Mouse (Mus musculus) ES-Bruce4 (cell line): ENCODE measurements around the gene Insl6. TPM values are rescaled to one million over a fixed set of nuclear protein-coding genes. Genes with fewer than 3 reads are reported as not detected.
A peak's percentile ranks its signal among the peaks of the same experiment; 100 is the strongest.

Experiments used
- H3K27ac ChIP-seq: 2 replicates; pipeline ENCODE4 v1.5.1; 2012; ENCODE audit warnings: low read length, inconsistent platforms; ENCODE audit not compliant: insufficient read depth
- H3K27me3 ChIP-seq: 2 replicates; pipeline ENCODE4 v1.6.1; 2012; ENCODE audit warnings: mild to moderate bottlenecking, low read length, inconsistent platforms; ENCODE audit not compliant: control insufficient read depth, poor library complexity, insufficient read depth, severe bottlenecking
- H3K36me3 ChIP-seq: 2 replicates; pipeline ENCODE4 v1.6.1; 2012; ENCODE audit warnings: inconsistent platforms, mild to moderate bottlenecking, low read length, moderate library complexity; ENCODE audit not compliant: control insufficient read depth, poor library complexity, insufficient read depth, severe bottlenecking
- H3K4me1 ChIP-seq: one replicate; pipeline ENCODE4 v1.8.1; 2011; ENCODE audit warnings: low read length; ENCODE audit not compliant: control insufficient read depth, insufficient read depth
- H3K4me3 ChIP-seq: 2 replicates; pipeline ENCODE4 v1.5.1; 2011; ENCODE audit warnings: low read depth, mild to moderate bottlenecking, low read length
- H3K9ac ChIP-seq: 2 replicates; pipeline ENCODE4 v1.6.1; 2012; ENCODE audit warnings: low read depth, mild to moderate bottlenecking, inconsistent platforms; ENCODE audit not compliant: poor library complexity, severe bottlenecking
- H3K9me3 ChIP-seq: replicated peaks from 2 replicates; pipeline ENCODE4 v1.6.1; 2012; ENCODE audit warnings: mild to moderate bottlenecking, low read length, inconsistent platforms; ENCODE audit not compliant: control insufficient read depth, poor library complexity, insufficient read depth, severe bottlenecking
- CTCF ChIP-seq: IDR thresholded peaks from one replicate; pipeline ENCODE4 v1.8.1; 2011; ENCODE audit warnings: low read depth, low read length
- EP300 ChIP-seq: IDR thresholded peaks from 2 replicates; pipeline ENCODE4 v1.6.1; 2011; ENCODE audit warnings: low read depth, low read length; ENCODE audit not compliant: insufficient read depth
- POLR2A ChIP-seq: IDR thresholded peaks from one replicate; pipeline ENCODE4 v1.8.1; 2011; ENCODE audit warnings: low read length; ENCODE audit not compliant: insufficient read depth
- polyA plus RNA-seq: library from polyadenylated mRNA; stranded (reverse); fragments of >200 nt; gene quantifications from 2 replicates; pipeline ENCODE4 v1.2.4, GENCODE M21; 2011; ENCODE audit warnings: low read depth; ENCODE audit not compliant: missing spikeins, insufficient read depth, insufficient read length

The Insl6 gene
- 7.7 and 12.2 TPM in 2 replicates for polyA plus RNA-seq

GRCm38 (mm10) chr19:29325053-29325851 is at the start of gene Insl6:
TSS of gene Insl6 (minus strand) at chr19:29325356.
- H3K9me3 ChIP-seq = no peaks in the 10 kb centered on the region
- no peak within 1 kb of the TSS for H3K27ac ChIP-seq
- TF ChIP-seq EP300 (no peak), CTCF (no peak), POLR2A (peak; percentile 64)
- H3K9ac ChIP-seq = peak within 1 kb of the TSS; percentile 61; the same call in 1 of the 2 replicates
- peak within 1 kb of the TSS; percentile 44 for H3K4me3 ChIP-seq
- H3K27me3 ChIP-seq = no peaks in the 10 kb centered on the region
- no peaks in the 10 kb centered on the region for H3K4me1 ChIP-seq
- no peaks in the 10 kb centered on the region for H3K36me3 ChIP-seq

- TF ChIP-seq EP300 = no peak
- TF ChIP-seq CTCF = no peak
- TF ChIP-seq POLR2A = no peak
- H3K4me1 ChIP-seq = no peaks in the 10 kb centered on the region
- no peak overlapping the region for H3K9ac ChIP-seq
- no peak overlapping the region for H3K4me3 ChIP-seq
- no peaks in the 10 kb centered on the region for H3K36me3 ChIP-seq
- no peaks in the 10 kb centered on the region for H3K9me3 ChIP-seq
- no peak overlapping the region for H3K27ac ChIP-seq
- no peaks in the 10 kb centered on the region; the same call in 1 of the 2 replicates for H3K27me3 ChIP-seq
Measured at GRCm38 (mm10) chr19:29374947-29375346, 49.8 kb upstream of the Insl6 start.

- H3K9ac ChIP-seq = no peak overlapping the region
- H3K9me3 ChIP-seq = no peaks in the 10 kb centered on the region
- no peak for TF ChIP-seq POLR2A
- no peak for TF ChIP-seq EP300
- no peak for TF ChIP-seq CTCF
- no peaks in the 10 kb centered on the region for H3K4me1 ChIP-seq
- H3K27me3 ChIP-seq = no peaks in the 10 kb centered on the region; the same call in 1 of the 2 replicates
- no peak overlapping the region for H3K27ac ChIP-seq
- H3K36me3 ChIP-seq = no peaks in the 10 kb centered on the region
- no peak overlapping the region for H3K4me3 ChIP-seq
Measured at GRCm38 (mm10) chr19:29373438-29373837, 48.3 kb upstream of the Insl6 start.

GRCm38 (mm10) chr19:29372621-29373020 is 47.5 kb upstream of the Insl6 start:
- no peaks in the 10 kb centered on the region for H3K9me3 ChIP-seq
- no peak overlapping the region for H3K27ac ChIP-seq
- H3K36me3 ChIP-seq = no peaks in the 10 kb centered on the region
- H3K4me1 ChIP-seq = no peaks in the 10 kb centered on the region
- no peak for TF ChIP-seq CTCF
- TF ChIP-seq POLR2A = no peak
- TF ChIP-seq EP300 = no peak
- H3K4me3 ChIP-seq = no peak overlapping the region
- no peak overlapping the region for H3K9ac ChIP-seq
- H3K27me3 ChIP-seq = no peaks in the 10 kb centered on the region; the same call in 1 of the 2 replicates

GRCm38 (mm10) chr19:29372138-29372537 is 47.0 kb upstream of the Insl6 start:
- H3K4me3 ChIP-seq = no peak overlapping the region
- no peaks in the 10 kb centered on the region; the same call in 1 of the 2 replicates for H3K27me3 ChIP-seq
- no peak overlapping the region for H3K9ac ChIP-seq
- H3K9me3 ChIP-seq = no peaks in the 10 kb centered on the region
- H3K36me3 ChIP-seq = no peaks in the 10 kb centered on the region
- no peak for TF ChIP-seq CTCF
- no peak for TF ChIP-seq POLR2A
- TF ChIP-seq EP300 = no peak
- H3K4me1 ChIP-seq = no peaks in the 10 kb centered on the region
- no peak overlapping the region for H3K27ac ChIP-seq

- H3K36me3 ChIP-seq = no peaks in the 10 kb centered on the region
- H3K9ac ChIP-seq = no peak overlapping the region
- no peak for TF ChIP-seq CTCF
- TF ChIP-seq EP300 = no peak
- no peak for TF ChIP-seq POLR2A
- H3K9me3 ChIP-seq = no peaks in the 10 kb centered on the region
- H3K27ac ChIP-seq = no peak overlapping the region
- no peaks in the 10 kb centered on the region; the same call in 1 of the 2 replicates for H3K27me3 ChIP-seq
- no peak overlapping the region for H3K4me3 ChIP-seq
- H3K4me1 ChIP-seq = no peaks in the 10 kb centered on the region
Measured at GRCm38 (mm10) chr19:29371284-29372081, 46.3 kb upstream of the Insl6 start.
